Mouse (Mus musculus): ENCODE data around the gene Mpdu1.

GRCm38 (mm10) chr11:69656617-69657461 is 5.6 kb downstream of the Mpdu1 start:
- TF ChIP-seq POLR2A (IDR thresholded peaks at IDR 0.05; ENCODE audit: control insufficient read depth, extremely low read depth, insufficient read depth, low read length, poor library complexity) (no peak), CTCF (IDR thresholded peaks at IDR 0.05; ENCODE audit: borderline replicate concordance, control insufficient read depth, extremely low read depth, insufficient read depth, low read length, poor library complexity) (no peak)
